Mouse (Mus musculus) midbrain, embryonic 13.5 days (tissue): ENCODE results near the gene Cyb5d2. TPM values are rescaled to one million over a fixed set of nuclear protein-coding genes. Genes with fewer than 3 reads are reported as not detected.
"Not testable (repeated sequence)": the region's sequence is repeated elsewhere in the genome, so short reads cannot be mapped to it uniquely, and the experiment has no call there.

Experiments
- ATAC-seq: fragments of 200-750 bp; cut with Nextera tagmentation; 2 replicates; pipeline ENCODE4 v1.8.0; 2017; ENCODE audit warnings: mild to moderate bottlenecking, moderate TSS enrichment, moderate library complexity
- H3K27ac ChIP-seq: fragments of 300-500 bp; sonication (generic); 2 replicates; pipeline ENCODE4 v1.5.1; 2015; ENCODE audit warnings: inconsistent platforms, mild to moderate bottlenecking, moderate library complexity
- H3K27me3 ChIP-seq: fragments of 300-500 bp; sonication (generic); 2 replicates; pipeline ENCODE4 v1.6.1; 2015; ENCODE audit warnings: mild to moderate bottlenecking, inconsistent platforms
- H3K36me3 ChIP-seq: fragments of 300-500 bp; sonication (generic); 2 replicates; pipeline ENCODE4 v1.6.1; 2015; ENCODE audit warnings: mild to moderate bottlenecking, inconsistent platforms
- H3K4me1 ChIP-seq: fragments of 300-500 bp; sonication (generic); replicated peaks from 2 replicates; pipeline ENCODE4 v1.6.1; 2015; ENCODE audit warnings: inconsistent platforms
- H3K4me2 ChIP-seq: fragments of 300-500 bp; sonication (generic); replicated peaks from 2 replicates; pipeline ENCODE4 v1.6.1; 2015; ENCODE audit warnings: moderate library complexity, mild to moderate bottlenecking, inconsistent platforms
- H3K4me3 ChIP-seq: fragments of 300-500 bp; sonication (generic); replicated peaks from 2 replicates; pipeline ENCODE4 v1.5.1; 2015; ENCODE audit warnings: mild to moderate bottlenecking, inconsistent platforms
- H3K9ac ChIP-seq: fragments of 300-500 bp; sonication (generic); replicated peaks from 2 replicates; pipeline ENCODE4 v1.6.1; 2015; ENCODE audit warnings: mild to moderate bottlenecking, inconsistent platforms
- H3K9me3 ChIP-seq: fragments of 300-500 bp; sonication (generic); 2 replicates; pipeline ENCODE4 v1.6.1; 2016; ENCODE audit warnings: mild to moderate bottlenecking, inconsistent platforms
- WGBS: fragments of 180-500 bp; shearing (Covaris S2); methylation state at CpG from one replicate; pipeline ENCODE4 v1.1.7; 2015; 5-methylcytosine and 5-hydroxymethylcytosine counted together
- polyA plus RNA-seq: library from polyadenylated mRNA; unstranded; fragments of >200 nt; fragmentation: Nextera tagmentation; extraction: Ambion mirVana; gene quantifications from 2 replicates; pipeline ENCODE4 v1.2.1, GENCODE M21; 2015

Gene Cyb5d2
- polyA plus RNA-seq, 1 experiment from 2014 or later: 7.0 TPM

- H3K9ac ChIP-seq: no peak overlapping the region
- peaks cover 27% of the 10 kb centered on the region for H3K36me3 ChIP-seq
- H3K27ac ChIP-seq: no peak overlapping the region
- 78% methylated on average over 4 of the region's 4 CpGs for WGBS
- no peaks in the 10 kb centered on the region for H3K9me3 ChIP-seq
- no peak overlapping the region for H3K4me2 ChIP-seq
- H3K27me3 ChIP-seq: no peaks in the 10 kb centered on the region
- H3K4me1 ChIP-seq: no peaks in the 10 kb centered on the region
- H3K4me3 ChIP-seq: no peak overlapping the region
- ATAC-seq: no peak
Measured at GRCm38 (mm10) chr11:72771461-72771860, 24.5 kb downstream of the Cyb5d2 start.

DNA sequence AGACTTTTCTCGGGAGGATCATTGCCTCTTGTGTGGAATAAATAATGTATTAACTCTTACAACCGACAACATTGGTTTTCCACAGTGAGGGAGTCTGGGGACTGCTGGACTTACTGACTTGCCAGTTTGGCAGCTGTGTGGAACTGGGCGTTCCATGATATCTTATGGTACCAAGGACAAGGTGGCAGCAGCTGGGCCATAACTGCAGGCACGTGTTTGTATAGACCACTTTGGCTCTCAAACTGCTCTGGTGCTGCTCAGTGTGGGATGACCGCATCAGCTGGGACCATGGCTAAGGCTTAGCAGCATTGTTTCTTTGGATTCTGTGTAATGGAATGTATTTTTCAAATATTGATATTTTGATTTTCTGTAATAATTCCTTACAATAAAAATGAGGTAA, 25.1 kb downstream of the Cyb5d2 start:
- Histone ChIP-seq H3K4me2 (no peak overlapping the region), H3K4me3 (no peak overlapping the region), H3K4me1 (no peaks in the 10 kb centered on the region), H3K9me3 (no peaks in the 10 kb centered on the region), H3K36me3 (peaks cover 27% of the 10 kb centered on the region), H3K27ac (no peak overlapping the region), H3K9ac (no peak overlapping the region), H3K27me3 (no peaks in the 10 kb centered on the region)
- 83% methylated on average over 5 of the region's 5 CpGs for WGBS
- ATAC-seq: no peak

DNA sequence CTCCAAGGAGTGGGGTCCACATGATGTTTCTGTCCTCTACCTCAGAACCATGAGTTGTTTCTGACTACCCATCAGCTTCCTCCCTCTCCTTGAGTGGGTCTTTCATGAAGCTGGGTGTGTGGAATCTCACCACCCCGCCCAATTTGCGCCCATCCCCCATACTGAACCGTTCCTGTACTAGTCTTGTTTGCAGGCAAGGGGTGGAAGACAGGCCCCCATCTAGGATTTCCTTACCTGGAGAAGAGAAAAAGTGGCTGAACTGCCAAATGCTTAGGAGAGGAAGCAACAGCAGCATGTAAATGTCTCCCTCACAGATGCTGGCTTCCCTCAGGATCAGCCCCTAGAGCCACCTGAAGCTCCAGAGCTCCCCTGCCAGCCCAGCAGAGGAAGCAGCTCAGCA, 25.6 kb downstream of the Cyb5d2 start:
- Histone ChIP-seq H3K9ac (no peak overlapping the region), H3K4me2 (no peak overlapping the region), H3K36me3 (peaks cover 27% of the 10 kb centered on the region), H3K27me3 (no peaks in the 10 kb centered on the region), H3K4me3 (no peak overlapping the region), H3K9me3 (no peaks in the 10 kb centered on the region), H3K27ac (no peak overlapping the region), H3K4me1 (no peaks in the 10 kb centered on the region)
- no peak for ATAC-seq
- WGBS: 93% methylated on average over 3 of the region's 3 CpGs

- ATAC-seq: no peak
- Histone ChIP-seq H3K4me3 (no peak overlapping the region), H3K4me2 (no peak overlapping the region), H3K27me3 (no peaks in the 10 kb centered on the region), H3K4me1 (no peaks in the 10 kb centered on the region), H3K36me3 (peaks cover 35% of the 10 kb centered on the region), H3K27ac (no peak overlapping the region), H3K9ac (no peak overlapping the region), H3K9me3 (no peaks in the 10 kb centered on the region)
- 98% methylated on average over 3 of the region's 3 CpGs for WGBS
Measured at GRCm38 (mm10) chr11:72769061-72769460, 26.9 kb downstream of the Cyb5d2 start.

DNA sequence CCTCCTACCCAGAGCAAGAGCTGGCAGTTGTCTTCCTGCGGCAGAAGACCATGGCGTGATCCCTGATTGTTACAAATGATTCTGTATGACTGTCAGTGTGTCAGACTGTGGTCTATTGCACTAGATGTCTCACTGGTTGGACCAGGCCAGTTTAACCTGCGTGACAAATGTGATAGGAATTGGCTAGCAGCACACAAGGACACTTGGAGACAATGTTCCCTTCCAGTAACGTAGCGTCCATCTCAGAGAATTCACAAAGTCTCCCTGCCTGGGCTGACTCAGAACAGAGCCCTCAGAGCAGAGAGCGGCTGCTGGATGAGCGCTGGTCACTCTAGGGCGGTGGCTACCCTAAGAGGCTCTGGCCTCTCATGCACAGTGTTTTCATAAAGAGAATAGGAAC, 28.2 kb downstream of the Cyb5d2 start:
- Histone ChIP-seq H3K9me3 (no peaks in the 10 kb centered on the region), H3K36me3 (peaks cover 49% of the 10 kb centered on the region), H3K4me2 (no peak overlapping the region), H3K4me3 (no peak overlapping the region), H3K27ac (no peak overlapping the region), H3K9ac (no peak overlapping the region), H3K4me1 (no peaks in the 10 kb centered on the region), H3K27me3 (no peaks in the 10 kb centered on the region)
- no peak for ATAC-seq
- 93% methylated on average over 8 of the region's 8 CpGs for WGBS

DNA sequence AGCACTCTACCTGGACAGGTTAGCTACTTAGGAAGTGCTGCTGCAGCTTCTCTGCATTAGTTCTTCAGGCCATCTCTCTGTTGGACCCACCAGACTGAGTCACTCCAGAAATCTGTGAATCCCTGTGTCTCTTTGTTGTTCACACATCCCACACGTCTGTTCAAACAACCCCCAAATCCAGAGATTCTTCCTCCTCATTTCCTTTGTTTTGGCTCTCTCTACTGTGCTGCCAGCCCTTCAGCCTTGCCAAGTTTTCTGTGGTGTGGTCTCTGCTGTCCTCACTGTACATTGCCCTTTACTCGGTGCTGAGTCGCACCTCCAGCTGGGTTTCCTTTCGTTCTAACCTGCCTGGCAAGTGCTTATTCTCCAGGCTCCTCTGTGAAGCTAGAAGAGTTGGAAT, 31.7 kb downstream of the Cyb5d2 start:
- no peaks in the 10 kb centered on the region for H3K27me3 ChIP-seq
- no peak overlapping the region for H3K27ac ChIP-seq

DNA sequence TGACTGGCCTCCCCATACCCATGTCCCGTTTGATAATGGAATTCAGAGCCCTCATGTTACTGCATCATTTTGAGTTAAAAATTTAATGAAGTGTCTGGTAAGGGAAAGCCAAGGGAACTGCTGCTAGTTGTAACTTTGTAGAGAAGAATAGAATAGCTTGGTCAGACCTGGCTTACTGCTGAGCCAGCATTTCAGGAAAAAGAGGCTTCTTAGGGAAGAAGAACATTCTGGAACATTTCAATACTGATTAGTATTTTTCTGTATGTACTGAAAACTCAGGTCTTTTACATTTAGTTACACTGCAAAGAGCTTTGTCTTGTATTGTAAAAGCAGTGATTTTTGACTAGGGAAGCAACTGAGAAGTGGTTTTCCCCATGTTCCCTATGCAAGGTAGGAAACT, 35.2 kb downstream of the Cyb5d2 start:
- peaks cover 89% of the 10 kb centered on the region for H3K36me3 ChIP-seq
- H3K4me3 ChIP-seq: no peak overlapping the region
- no peaks in the 10 kb centered on the region for H3K4me1 ChIP-seq
- no peak overlapping the region for H3K9ac ChIP-seq
- ATAC-seq: no peak
- no peaks in the 10 kb centered on the region for H3K9me3 ChIP-seq
- no peaks in the 10 kb centered on the region for H3K27me3 ChIP-seq
- 93% methylated on average over 1 of the region's 1 CpGs for WGBS
- H3K4me2 ChIP-seq: no peak overlapping the region
- H3K27ac ChIP-seq: no peak overlapping the region

More for the DNA sequence above, 31.7 kb downstream of the Cyb5d2 start:
- no peaks in the 10 kb centered on the region for H3K9me3 ChIP-seq
- no peak overlapping the region for H3K9ac ChIP-seq
- H3K4me2 ChIP-seq: no peak overlapping the region
- no peaks in the 10 kb centered on the region for H3K4me1 ChIP-seq
- H3K36me3 ChIP-seq: peaks cover 77% of the 10 kb centered on the region
- no peak for ATAC-seq
- 87% methylated on average over 4 of the region's 4 CpGs for WGBS
- H3K4me3 ChIP-seq: no peak overlapping the region

GRCm38 (mm10) chr11:72759581-72759980, 36.4 kb downstream of the Cyb5d2 start:
- ATAC-seq: no peak
- Histone ChIP-seq H3K36me3 (peaks cover 98% of the 10 kb centered on the region), H3K9me3 (no peaks in the 10 kb centered on the region), H3K4me3 (no peak overlapping the region), H3K4me2 (no peak overlapping the region), H3K9ac (no peak overlapping the region), H3K27ac (no peak overlapping the region), H3K4me1 (no peaks in the 10 kb centered on the region), H3K27me3 (no peaks in the 10 kb centered on the region)
- 96% methylated on average over 6 of the region's 6 CpGs for WGBS

DNA sequence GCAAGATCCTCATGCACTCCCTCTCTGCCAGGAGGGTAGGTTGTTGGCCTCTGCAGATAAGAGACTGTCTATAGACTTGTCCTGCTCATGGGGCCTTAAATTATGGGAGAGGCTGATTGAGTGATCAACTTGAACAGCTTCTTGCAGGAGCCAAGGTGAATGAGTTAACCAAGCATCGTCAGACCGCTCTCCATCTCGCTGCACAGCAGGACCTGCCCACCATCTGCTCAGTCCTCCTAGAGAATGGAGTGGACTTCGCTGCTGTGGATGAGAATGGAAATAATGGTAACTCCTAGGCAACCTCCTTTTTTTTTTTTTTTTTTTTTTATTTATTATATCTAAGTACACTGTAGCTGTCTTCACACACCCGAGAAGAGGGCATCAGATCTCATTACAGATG, 37.6 kb downstream of the Cyb5d2 start:
- Histone ChIP-seq H3K27me3 (no peaks in the 10 kb centered on the region), H3K4me3 (no peak overlapping the region), H3K27ac (no peak overlapping the region), H3K9ac (no peak overlapping the region), H3K4me2 (no peak overlapping the region), H3K4me1 (no peaks in the 10 kb centered on the region), H3K9me3 (no peaks in the 10 kb centered on the region), H3K36me3 (peaks cover 98% of the 10 kb centered on the region)
- 92% methylated on average over 5 of the region's 5 CpGs for WGBS
- no peak for ATAC-seq

- ATAC-seq: no peak
- no peaks in the 10 kb centered on the region for H3K9me3 ChIP-seq
- H3K4me1 ChIP-seq: no peaks in the 10 kb centered on the region
- no peak overlapping the region for H3K9ac ChIP-seq
- H3K27me3 ChIP-seq: no peaks in the 10 kb centered on the region
- H3K36me3 ChIP-seq: peaks cover 96% of the 10 kb centered on the region
- H3K27ac ChIP-seq: no peak overlapping the region
- H3K4me3 ChIP-seq: no peak overlapping the region
- no peak overlapping the region for H3K4me2 ChIP-seq
- 55% methylated on average over 2 of the region's 2 CpGs for WGBS
Measured at GRCm38 (mm10) chr11:72751956-72752355, 44.0 kb downstream of the Cyb5d2 start.

- H3K27me3 ChIP-seq: no peaks in the 10 kb centered on the region
- H3K4me1 ChIP-seq: no peaks in the 10 kb centered on the region
- H3K4me3 ChIP-seq: no peak overlapping the region
- no peak for ATAC-seq
- WGBS: 96% methylated on average over 1 of the region's 1 CpGs
- no peak overlapping the region for H3K9ac ChIP-seq
- no peak overlapping the region for H3K4me2 ChIP-seq
- no peaks in the 10 kb centered on the region for H3K9me3 ChIP-seq
- peaks cover 53% of the 10 kb centered on the region for H3K36me3 ChIP-seq
- H3K27ac ChIP-seq: no peak overlapping the region
Measured at GRCm38 (mm10) chr11:72739048-72739447, 56.9 kb downstream of the Cyb5d2 start.

DNA sequence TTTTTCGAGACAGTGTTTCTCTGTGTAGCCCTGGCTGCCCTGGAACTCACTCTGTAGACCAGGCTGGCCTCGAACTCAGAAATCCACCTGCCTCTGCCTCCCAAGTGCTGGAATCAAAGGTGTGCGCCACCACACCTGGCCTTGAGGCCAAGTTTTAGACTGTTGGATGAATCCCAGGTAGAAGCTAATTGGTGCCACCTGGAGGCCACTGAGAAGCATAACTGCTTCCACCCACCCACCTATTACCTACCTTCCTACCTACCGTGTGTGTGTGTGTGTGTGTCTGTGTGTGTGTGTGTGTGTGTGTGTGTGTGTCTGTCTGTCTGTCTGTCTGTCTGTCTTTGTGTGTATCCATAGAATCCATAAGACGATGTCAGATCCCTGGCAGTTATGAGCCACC, 58.4 kb downstream of the Cyb5d2 start:
- not testable (repeated sequence) for H3K4me1 ChIP-seq, H3K27me3 ChIP-seq, H3K9ac ChIP-seq, H3K4me3 ChIP-seq, H3K27ac ChIP-seq, ATAC-seq, H3K9me3 ChIP-seq, H3K4me2 ChIP-seq
- WGBS: 94% methylated on average over 5 of the region's 5 CpGs
- peaks cover 54% of the 10 kb centered on the region for H3K36me3 ChIP-seq

GRCm38 (mm10) chr11:72736320-72736719, 59.6 kb downstream of the Cyb5d2 start:
- no peaks in the 10 kb centered on the region for H3K4me1 ChIP-seq
- no peak for ATAC-seq

More at GRCm38 (mm10) chr11:72736320-72736719, 59.6 kb downstream of the Cyb5d2 start:
- 62% methylated on average over 1 of the region's 1 CpGs for WGBS
- H3K36me3 ChIP-seq: peaks cover 66% of the 10 kb centered on the region
- H3K9me3 ChIP-seq: no peaks in the 10 kb centered on the region
- no peak overlapping the region for H3K27ac ChIP-seq
- no peaks in the 10 kb centered on the region for H3K27me3 ChIP-seq
- no peak overlapping the region for H3K9ac ChIP-seq
- no peak overlapping the region for H3K4me2 ChIP-seq
- no peak overlapping the region for H3K4me3 ChIP-seq
